Mouse (Mus musculus) bone marrow macrophage, adult 2 months (primary cell): ENCODE data around the gene Ccdc15. TPM values are rescaled to one million over a fixed set of nuclear protein-coding genes. Genes with fewer than 3 reads are reported as not detected.
A peak's percentile ranks its signal among the peaks of the same experiment; 100 is the strongest.

Experiments
- H3K27ac ChIP-seq: 2 replicates; pipeline ENCODE4 v1.5.1; 2012; ENCODE audit warnings: low read depth, low read length; ENCODE audit not compliant: insufficient read depth
- H3K4me1 ChIP-seq: 2 replicates; pipeline ENCODE4 v1.6.1; 2012; ENCODE audit warnings: low read length; ENCODE audit not compliant: control insufficient read depth, insufficient read depth
- H3K4me3 ChIP-seq: 2 replicates; pipeline ENCODE4 v1.5.1; 2012; ENCODE audit warnings: mild to moderate bottlenecking, low read length, moderate library complexity; ENCODE audit not compliant: insufficient read depth
- CTCF ChIP-seq: IDR thresholded peaks from 2 replicates; pipeline ENCODE4 v1.5.1; 2012; ENCODE audit warnings: low read depth, mild to moderate bottlenecking, low read length, moderate library complexity
- POLR2A ChIP-seq: IDR thresholded peaks from 2 replicates; pipeline ENCODE4 v1.6.1; 2012; ENCODE audit warnings: mild to moderate bottlenecking, low read depth, low read length, borderline replicate concordance
- polyA plus RNA-seq: library from polyadenylated mRNA; stranded (reverse); fragments of >200 nt; gene quantifications from 2 replicates; pipeline ENCODE4 v1.2.4, GENCODE M21; 2012; ENCODE audit not compliant: missing spikeins, insufficient read depth, insufficient read length

The Ccdc15 gene
- polyA plus RNA-seq, 1 experiment, result 1.9 TPM

- Histone ChIP-seq H3K4me1 (peaks cover 75% of the 10 kb centered on the region), H3K27ac (peak overlapping the region; percentile 75), H3K4me3 (no peak overlapping the region)
- TF ChIP-seq POLR2A, result no peak
- TF ChIP-seq CTCF, result no peak
These were observed 112.1 kb downstream of the Ccdc15 start for GRCm38 (mm10) chr9:37235951-37236737.

DNA sequence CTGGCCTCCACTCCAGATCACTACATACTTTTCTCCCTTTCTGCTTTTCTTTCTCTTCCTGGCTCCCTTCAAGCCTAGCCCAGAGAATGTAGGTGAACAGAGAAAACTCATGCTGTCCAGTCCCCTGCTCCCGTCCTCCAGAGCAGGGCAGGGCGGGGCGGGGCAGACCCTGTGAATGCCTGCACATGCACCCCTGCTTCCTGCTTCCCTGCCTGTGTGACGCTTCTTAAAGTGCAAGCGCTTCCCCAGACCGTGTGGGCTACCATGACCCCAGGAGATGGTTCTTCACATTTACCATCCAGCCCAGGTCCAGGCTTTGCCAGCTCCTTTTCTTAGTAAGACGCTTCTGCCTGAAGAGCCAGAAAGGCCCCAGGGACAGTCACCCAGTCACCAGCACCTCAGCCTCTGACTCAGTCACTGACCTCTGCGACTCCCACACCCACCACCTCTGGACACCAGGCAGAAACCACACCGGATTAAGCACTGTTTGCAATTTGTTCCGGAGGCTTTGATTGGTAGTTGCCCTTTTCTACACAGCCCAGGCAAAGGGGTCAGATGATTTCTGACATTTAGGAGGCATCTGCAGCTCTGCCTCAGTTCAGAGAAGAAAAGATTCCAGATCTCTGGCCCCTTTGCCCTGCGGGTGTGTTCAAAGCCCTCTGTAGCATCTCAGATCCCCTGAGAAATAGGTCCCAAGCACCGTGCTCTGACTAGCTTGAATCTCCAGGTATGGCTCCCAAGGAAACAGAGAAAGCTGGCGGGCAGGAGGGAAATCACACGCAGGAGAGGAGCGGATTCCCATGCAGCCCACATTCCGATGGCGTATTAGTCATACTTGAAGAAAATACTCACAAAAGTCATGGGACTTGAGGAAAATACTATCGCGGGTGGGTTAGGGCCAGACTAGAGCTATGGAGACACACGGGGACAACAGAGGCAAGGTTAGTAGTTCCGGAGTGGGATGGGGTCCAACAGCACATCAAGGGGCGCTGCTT is 115.7 kb downstream of the Ccdc15 start:
- TF ChIP-seq POLR2A, result no peak
- TF ChIP-seq CTCF, result no peak
- peaks cover 68% of the 10 kb centered on the region for H3K4me1 ChIP-seq
- H3K27ac ChIP-seq, result no peak overlapping the region
- no peak overlapping the region for H3K4me3 ChIP-seq

DNA sequence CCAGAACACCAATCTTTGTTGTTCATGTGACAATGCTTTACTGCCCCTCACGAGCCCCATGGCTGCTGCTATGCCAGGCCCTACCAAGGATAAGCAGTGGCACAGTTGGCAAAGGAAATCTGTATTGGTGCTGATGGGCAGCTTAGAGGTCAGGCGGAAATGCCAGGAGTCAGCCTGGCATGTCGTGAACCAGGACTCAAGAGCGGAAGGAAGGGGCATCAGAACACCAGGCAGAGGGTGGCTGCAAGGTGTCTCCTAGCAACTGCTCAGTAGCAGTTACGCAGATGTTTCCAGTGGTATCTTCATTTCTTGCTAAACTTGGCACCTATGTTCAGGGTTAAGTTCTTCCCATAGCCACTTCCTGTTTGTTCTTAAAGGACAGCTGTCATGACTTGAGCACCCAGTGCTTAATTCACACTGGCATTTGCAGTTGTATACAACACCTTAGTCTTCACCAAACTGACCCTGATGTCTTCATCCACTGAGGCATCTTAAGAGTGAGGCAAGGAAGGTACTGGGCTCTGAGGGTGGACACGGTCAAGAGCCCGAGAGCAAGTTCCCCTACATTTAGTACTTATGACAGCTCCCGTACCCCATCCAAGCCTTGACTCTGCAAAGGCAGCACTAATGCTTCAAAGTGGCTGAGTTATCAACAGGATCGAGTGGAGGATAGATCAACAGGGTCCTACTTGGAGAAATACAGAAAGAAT is 117.6 kb downstream of the Ccdc15 start:
- TF ChIP-seq CTCF (no peak), POLR2A (no peak)
- Histone ChIP-seq H3K4me3 (no peak overlapping the region), H3K27ac (0 out of 2 replicates have a peak overlapping the region, but pooled peaks have one; percentile 9), H3K4me1 (peaks cover 51% of the 10 kb centered on the region)

DNA sequence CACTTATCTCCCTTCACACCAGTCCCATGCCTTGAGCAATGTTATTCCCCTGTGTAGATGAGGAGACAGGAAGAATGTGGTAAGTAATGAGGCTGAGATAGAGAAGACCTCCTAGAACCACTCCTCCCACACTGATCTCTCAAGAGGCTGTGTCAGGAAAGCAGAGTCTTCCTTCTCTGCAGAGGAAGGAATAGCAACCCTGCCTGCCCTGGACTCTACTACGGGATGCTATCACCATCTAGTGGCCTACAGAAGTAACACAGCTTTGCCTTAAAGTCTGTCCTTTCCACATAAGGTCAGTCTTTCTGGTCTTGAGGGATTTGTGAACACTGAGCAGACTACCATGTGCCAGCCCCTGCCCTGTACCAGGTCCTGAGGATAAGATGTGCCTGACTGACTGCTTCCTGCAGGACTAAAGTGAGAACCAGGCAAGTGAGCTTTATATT is 118.3 kb downstream of the Ccdc15 start:
- 0 out of 2 replicates have a peak overlapping the region, but pooled peaks have one; percentile 9 for H3K27ac ChIP-seq
- peaks cover 44% of the 10 kb centered on the region for H3K4me1 ChIP-seq
- TF ChIP-seq POLR2A (no peak), CTCF (0 out of 2 replicates have a peak, but pooled peaks have one; percentile 6)
- H3K4me3 ChIP-seq, result no peak overlapping the region

Other genes with a start within 250 kb of the Ccdc15 start
- not detected in 2 replicates for gene Pknox2, start 201.0 kb downstream of the Ccdc15 start, polyA plus RNA-seq
- gene Tmem218, start 140.2 kb downstream of the Ccdc15 start, polyA plus RNA-seq, result 4.7 and 5.9 TPM in 2 replicates
- gene Slc37a2, start 92.7 kb downstream of the Ccdc15 start, polyA plus RNA-seq, result 167 and 186 TPM in 2 replicates
- gene Hepacam, start 18.9 kb upstream of the Ccdc15 start, polyA plus RNA-seq, result not detected in 2 replicates
- gene Robo4, start 53.5 kb upstream of the Ccdc15 start, polyA plus RNA-seq, result 0.12 TPM in 1 of 2 replicates, not detected in the other
- gene Robo3, start 84.8 kb upstream of the Ccdc15 start, polyA plus RNA-seq, result not detected in 2 replicates
- 23.5 and 27.3 TPM in 2 replicates for gene Msantd2, start 140.9 kb upstream of the Ccdc15 start, polyA plus RNA-seq
- gene Esam, start 179.6 kb upstream of the Ccdc15 start, polyA plus RNA-seq, result 0.97 TPM in 1 of 2 replicates, not detected in the other
- not detected in 2 replicates for gene Vsig2, start 190.8 kb upstream of the Ccdc15 start, polyA plus RNA-seq
- gene Nrgn, start 204.5 kb upstream of the Ccdc15 start, polyA plus RNA-seq, result not detected in 2 replicates
- gene Siae, start 207.3 kb upstream of the Ccdc15 start, polyA plus RNA-seq, result 28.8 and 31.5 TPM in 2 replicates